Mouse (Mus musculus) stomach, embryonic 14.5 days (tissue): ENCODE results near the gene March6. TPM values are rescaled to one million over a fixed set of nuclear protein-coding genes. Genes with fewer than 3 reads are reported as not detected.

Experiments used
- ATAC-seq: fragments of 200-750 bp; cut with Nextera tagmentation; 2 replicates; pipeline ENCODE4 v1.8.0; 2017; ENCODE audit warnings: low read depth, moderate TSS enrichment; ENCODE audit not compliant: insufficient number of reproducible peaks, insufficient read depth, low FRiP score
- H3K27ac ChIP-seq: fragments of 300-500 bp; sonication (generic); 2 replicates; pipeline ENCODE4 v1.5.1; 2014; ENCODE audit warnings: mild to moderate bottlenecking, low read length, moderate library complexity, mixed read lengths
- H3K27me3 ChIP-seq: fragments of 300-500 bp; sonication (generic); 2 replicates; pipeline ENCODE4 v1.6.1; 2014; ENCODE audit warnings: low read length, control low read depth, mixed read lengths; ENCODE audit not compliant: control insufficient read depth, insufficient read depth
- H3K36me3 ChIP-seq: fragments of 300-500 bp; sonication (generic); 2 replicates; pipeline ENCODE4 v1.6.1; 2014; ENCODE audit warnings: mild to moderate bottlenecking, control low read depth, low read length, moderate library complexity, mixed read lengths; ENCODE audit not compliant: control insufficient read depth, insufficient read depth
- H3K4me1 ChIP-seq: fragments of 300-500 bp; sonication (generic); 2 replicates; pipeline ENCODE4 v1.6.1; 2014; ENCODE audit warnings: low read length, control low read depth, mixed read lengths; ENCODE audit not compliant: control insufficient read depth, insufficient read depth
- H3K4me2 ChIP-seq: fragments of 300-500 bp; sonication (generic); replicated peaks from 2 replicates; pipeline ENCODE4 v1.6.1; 2014; ENCODE audit warnings: low read depth, low read length, control low read depth
- H3K4me3 ChIP-seq: fragments of 300-500 bp; sonication (generic); 2 replicates; pipeline ENCODE4 v1.5.1; 2014; ENCODE audit warnings: low read depth, low read length, control low read depth
- H3K9ac ChIP-seq: fragments of 300-500 bp; sonication (generic); replicated peaks from 2 replicates; pipeline ENCODE4 v1.6.1; 2014; ENCODE audit warnings: low read depth, mild to moderate bottlenecking, control low read depth, low read length, moderate library complexity, mixed read lengths
- H3K9me3 ChIP-seq: fragments of 300-500 bp; sonication (generic); 2 replicates; pipeline ENCODE4 v1.6.1; 2016; ENCODE audit warnings: low read depth, low read length, control low read depth; ENCODE audit not compliant: control insufficient read depth
- WGBS: fragments of 180-500 bp; shearing (Covaris S2); extraction: QIAGEN DNeasy Blood & Tissue Kit; methylation state at CpG from one replicate; pipeline ENCODE4 v1.1.7; 2014; 5-methylcytosine and 5-hydroxymethylcytosine counted together
- polyA plus RNA-seq: library from polyadenylated mRNA; unstranded; fragments of >200 nt; fragmentation: Nextera tagmentation; extraction: Ambion mirVana; gene quantifications from 2 replicates; pipeline ENCODE4 v1.2.1, GENCODE M21; 2014

March6 gene
- polyA plus RNA-seq, 1 experiment from 2014 or later = 37.2 TPM

GRCm38 (mm10) chr15:31430014-31430413 is 100.8 kb downstream of the March6 start:
- Histone ChIP-seq H3K36me3 (no peaks in the 10 kb centered on the region), H3K4me3 (no peak overlapping the region), H3K9me3 (no peaks in the 10 kb centered on the region), H3K4me2 (no peak overlapping the region), H3K27me3 (no peaks in the 10 kb centered on the region), H3K4me1 (no peaks in the 10 kb centered on the region), H3K27ac (no peak overlapping the region), H3K9ac (no peak overlapping the region)
- ATAC-seq = no peak; the same call in 1 of the 2 replicates
- WGBS = 69% methylated on average over 2 of the region's 2 CpGs

GRCm38 (mm10) chr15:31429429-31429828 is 101.4 kb downstream of the March6 start:
- H3K4me3 ChIP-seq = no peak overlapping the region
- WGBS = 72% methylated on average over 7 of the region's 7 CpGs
- no peak for ATAC-seq
- no peaks in the 10 kb centered on the region for H3K36me3 ChIP-seq
- no peaks in the 10 kb centered on the region for H3K27me3 ChIP-seq
- no peak overlapping the region for H3K9ac ChIP-seq
- H3K4me1 ChIP-seq = no peaks in the 10 kb centered on the region
- H3K27ac ChIP-seq = no peak overlapping the region
- no peak overlapping the region for H3K4me2 ChIP-seq
- H3K9me3 ChIP-seq = no peaks in the 10 kb centered on the region

GRCm38 (mm10) chr15:31428571-31428970 is 102.3 kb downstream of the March6 start:
- WGBS = 59% methylated on average over 12 of the region's 12 CpGs
- Histone ChIP-seq H3K9ac (no peak overlapping the region), H3K4me2 (no peak overlapping the region), H3K36me3 (no peaks in the 10 kb centered on the region), H3K27me3 (no peaks in the 10 kb centered on the region), H3K27ac (no peak overlapping the region), H3K9me3 (no peaks in the 10 kb centered on the region), H3K4me1 (no peaks in the 10 kb centered on the region), H3K4me3 (no peak overlapping the region)
- ATAC-seq = no peak

DNA sequence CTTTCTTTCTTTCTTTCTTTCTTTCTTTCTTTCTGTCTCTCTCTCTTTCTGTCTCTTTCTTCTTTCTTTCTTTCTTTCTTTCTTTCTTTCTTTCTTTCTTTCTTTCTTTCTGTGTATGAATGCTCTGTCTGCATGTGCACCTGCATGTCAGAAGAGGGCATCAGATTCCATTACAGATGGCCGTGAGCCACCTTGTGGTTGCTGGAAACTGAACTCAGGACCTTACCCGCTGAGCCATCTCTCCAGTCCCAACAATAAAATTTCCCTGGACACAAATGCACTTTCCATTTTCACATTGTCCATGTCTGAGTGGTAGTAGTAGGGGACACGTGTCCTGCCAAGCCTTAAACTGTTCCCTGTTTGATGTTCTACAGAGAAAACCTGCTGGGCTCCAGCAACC is 103.5 kb downstream of the March6 start:
- 57% methylated on average over 3 of the region's 3 CpGs for WGBS
- H3K27me3 ChIP-seq = no peaks in the 10 kb centered on the region
- no peak overlapping the region for H3K27ac ChIP-seq
- H3K4me2 ChIP-seq = no peak overlapping the region
- no peaks in the 10 kb centered on the region for H3K36me3 ChIP-seq
- no peaks in the 10 kb centered on the region for H3K9me3 ChIP-seq
- no peak overlapping the region for H3K9ac ChIP-seq
- H3K4me1 ChIP-seq = no peaks in the 10 kb centered on the region
- no peak for ATAC-seq
- H3K4me3 ChIP-seq = no peak overlapping the region

GRCm38 (mm10) chr15:31426066-31426706 is 104.7 kb downstream of the March6 start:
- ATAC-seq = no peak
- no peaks in the 10 kb centered on the region for H3K4me1 ChIP-seq
- H3K27ac ChIP-seq = no peak overlapping the region
- H3K9ac ChIP-seq = no peak overlapping the region
- no peaks in the 10 kb centered on the region for H3K36me3 ChIP-seq
- no peaks in the 10 kb centered on the region for H3K27me3 ChIP-seq
- no peaks in the 10 kb centered on the region for H3K9me3 ChIP-seq
- H3K4me2 ChIP-seq = no peak overlapping the region
- H3K4me3 ChIP-seq = no peak overlapping the region
- 28% methylated on average over 8 of the region's 8 CpGs for WGBS

DNA sequence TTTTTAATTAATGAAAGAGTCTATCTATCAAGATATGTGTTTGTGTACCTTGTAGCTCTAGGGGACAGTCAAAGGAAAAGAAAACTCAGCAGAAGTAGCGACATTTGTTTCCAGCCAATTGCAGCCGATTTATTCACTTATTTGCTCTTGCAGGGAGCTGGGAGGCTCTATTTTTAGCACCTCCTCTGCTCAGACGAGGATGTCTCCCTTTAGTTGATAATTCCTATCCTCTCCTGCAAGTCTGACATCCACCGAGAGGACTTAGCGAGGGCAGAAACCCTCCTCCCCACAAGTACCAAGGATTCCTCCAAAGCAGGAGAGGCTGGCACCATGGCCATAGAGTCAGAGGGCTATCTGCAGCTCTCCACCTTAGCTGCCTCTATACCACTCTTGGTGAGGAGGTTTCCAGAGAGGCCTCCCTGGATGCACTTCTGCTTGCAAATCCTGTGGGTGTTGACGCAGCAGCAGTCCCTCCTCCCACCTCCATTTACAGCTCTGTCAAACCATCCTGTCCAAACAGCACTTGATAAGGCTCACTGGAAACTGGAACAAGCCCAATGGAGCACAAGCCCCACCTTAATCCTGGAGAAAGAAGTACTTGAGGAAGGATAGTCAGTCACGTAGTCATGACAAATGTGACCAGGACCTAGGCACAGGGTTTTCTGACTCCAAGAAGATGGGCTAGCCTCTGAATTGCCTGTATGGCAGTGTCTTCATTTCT is 108.0 kb downstream of the March6 start:
- Histone ChIP-seq H3K27me3 (no peaks in the 10 kb centered on the region), H3K36me3 (no peaks in the 10 kb centered on the region), H3K4me3 (no peak overlapping the region), H3K4me2 (no peak overlapping the region), H3K9me3 (no peaks in the 10 kb centered on the region), H3K9ac (no peak overlapping the region), H3K27ac (no peak overlapping the region), H3K4me1 (no peaks in the 10 kb centered on the region)
- WGBS = 44% methylated on average over 7 of the region's 7 CpGs
- peak; percentile 57; the same call in 1 of the 2 replicates for ATAC-seq

- Histone ChIP-seq H3K9me3 (no peaks in the 10 kb centered on the region), H3K4me2 (no peak overlapping the region), H3K27ac (no peak overlapping the region), H3K36me3 (no peaks in the 10 kb centered on the region), H3K9ac (no peak overlapping the region), H3K27me3 (no peaks in the 10 kb centered on the region), H3K4me3 (no peak overlapping the region), H3K4me1 (no peaks in the 10 kb centered on the region)
- ATAC-seq = no peak
- WGBS = 34% methylated on average over 9 of the region's 9 CpGs
Measured at GRCm38 (mm10) chr15:31419037-31419436, 111.8 kb downstream of the March6 start.

- Histone ChIP-seq H3K27ac (no peak overlapping the region), H3K9ac (no peak overlapping the region), H3K4me3 (no peak overlapping the region)
Measured at GRCm38 (mm10) chr15:31418686-31419024, 112.2 kb downstream of the March6 start.

More at GRCm38 (mm10) chr15:31418686-31419024, 112.2 kb downstream of the March6 start:
- Histone ChIP-seq H3K27me3 (no peaks in the 10 kb centered on the region), H3K4me1 (no peaks in the 10 kb centered on the region), H3K36me3 (no peaks in the 10 kb centered on the region), H3K4me2 (no peak overlapping the region), H3K9me3 (no peaks in the 10 kb centered on the region)
- 10% methylated on average over 7 of the region's 7 CpGs for WGBS
- no peak for ATAC-seq
